Mouse (Mus musculus) thymus, postnatal 25 days (tissue): ENCODE measurements around the gene Olfr441.
"Not testable (repeated sequence)": the region's sequence is repeated elsewhere in the genome, so short reads cannot be mapped to it uniquely, and the experiment has no call there.

Experiments
- DNase-seq: peaks from one replicate; pipeline ENCODE4 v3.0.0; 2022

Olfr441 gene

GRCm38 (mm10) chr6:43106069-43106468, at the start of gene Olfr441:
Gene Olfr441 (plus strand): TSS chr6:43106369.
- not testable (repeated sequence) for DNase-seq

GRCm38 (mm10) chr6:43078750-43079149, 27.4 kb upstream of the Olfr441 start:
- DNase-seq, result no peak

GRCm38 (mm10) chr6:43081405-43081804, 24.8 kb upstream of the Olfr441 start:
- DNase-seq, result not testable (repeated sequence)

GRCm38 (mm10) chr6:43146267-43146666, 40.1 kb downstream of the Olfr441 start, which contains the start of gene Olfr237-ps1:
Gene Olfr237-ps1 (plus strand): TSS chr6:43146567.
- not testable (repeated sequence) for DNase-seq

DNA sequence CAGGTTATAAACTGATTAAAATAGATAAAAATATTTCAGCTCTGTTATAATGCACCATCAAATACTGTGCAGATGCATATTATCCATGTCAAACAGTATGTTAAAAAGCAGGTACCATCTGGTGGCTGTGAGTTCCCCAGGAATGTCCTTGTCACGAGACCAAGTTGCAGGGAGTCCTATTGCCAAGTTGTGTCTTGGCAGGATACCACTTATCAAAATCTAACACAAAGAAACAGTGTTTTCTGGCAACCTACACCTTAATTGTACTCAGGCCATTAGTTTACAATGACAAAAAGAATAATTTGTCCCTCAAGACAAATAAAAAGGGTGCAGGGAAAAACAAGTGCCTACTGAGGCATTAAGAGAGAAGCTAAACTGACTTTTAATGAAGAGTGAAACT, 53.3 kb downstream of the Olfr441 start:
- no peak for DNase-seq

- no peak for DNase-seq
These were observed 56.8 kb downstream of the Olfr441 start, which contains the start of gene Olfr437 for GRCm38 (mm10) chr6:43162982-43163381. Gene Olfr437 (plus strand): TSS chr6:43163282.

DNA sequence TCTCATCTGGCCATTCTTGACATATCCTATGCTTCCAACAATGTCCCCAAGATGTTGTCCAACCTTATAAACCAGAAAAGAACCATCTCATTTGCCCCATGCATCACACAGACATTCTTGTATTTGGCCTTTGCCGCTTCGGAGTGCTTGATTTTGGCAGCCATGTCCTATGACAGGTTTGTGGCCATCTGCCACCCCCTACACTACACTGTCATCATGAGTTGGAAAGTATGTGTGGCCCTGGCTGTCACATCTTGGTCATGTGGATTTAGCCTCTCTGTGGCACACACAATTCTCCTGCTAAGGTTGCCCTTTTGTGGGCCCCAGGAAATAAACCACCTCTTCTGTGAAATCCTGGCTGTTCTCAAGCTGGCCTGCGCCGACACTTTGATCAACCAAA, 61.1 kb downstream of the Olfr441 start:
- no peak for DNase-seq
